Mouse (Mus musculus) CH12.LX (cell line): ENCODE data around the gene Gm10563.
"Not testable (repeated sequence)": the region's sequence is repeated elsewhere in the genome, so short reads cannot be mapped to it uniquely, and the experiment has no call there.

Experiments
- CTCF ChIP-seq, 2 experiments: IDR thresholded peaks in 1 of 2; conservative IDR thresholded peaks in 1 of 2; 2 replicates each; pipeline ENCODE4 v1.5.1; 2011 to 2012; ENCODE audit warnings: low read depth in 2 of 2, low read length in 2 of 2, improper control_type of control experiment in 1 of 2, inconsistent platforms in 1 of 2, mild to moderate bottlenecking in 1 of 2, moderate library complexity in 1 of 2
- EP300 ChIP-seq: IDR thresholded peaks from 2 replicates; pipeline ENCODE4 v1.6.1; 2011; ENCODE audit warnings: low read length, improper control_type of control experiment
- GABPA ChIP-seq: IDR thresholded peaks from 2 replicates; pipeline ENCODE4 v1.6.1; 2012; ENCODE audit warnings: low read depth, low read length, improper control_type of control experiment, inconsistent platforms; ENCODE audit not compliant: insufficient replicate concordance
- NELFE ChIP-seq: IDR thresholded peaks from 2 replicates; pipeline ENCODE4 v1.6.1; 2011; ENCODE audit warnings: low read depth, low read length, improper control_type of control experiment
- RAD21 ChIP-seq: IDR thresholded peaks from 2 replicates; pipeline ENCODE4 v1.6.1; 2011; ENCODE audit warnings: low read depth, mild to moderate bottlenecking, low read length, improper control_type of control experiment, moderate library complexity

DNA sequence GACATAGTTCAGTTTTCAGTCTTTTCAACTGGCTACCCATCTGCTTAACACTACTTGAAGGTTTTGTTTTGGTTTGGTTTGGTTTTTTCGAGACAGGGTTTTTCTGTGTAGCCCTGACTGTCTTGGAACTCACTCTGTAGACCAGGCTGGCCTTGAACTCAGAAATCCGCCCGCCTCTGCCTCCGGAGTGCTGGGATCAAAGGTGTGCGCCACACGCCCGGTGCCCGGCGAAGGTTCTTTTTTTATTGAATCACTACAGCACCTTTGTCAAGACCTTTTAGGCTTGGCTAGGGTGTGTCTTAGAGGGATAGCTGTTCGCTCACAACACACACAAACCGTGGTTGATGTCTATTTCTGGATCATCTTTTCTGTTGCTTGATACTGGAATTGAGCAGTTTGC is 74.9 kb downstream of the Gm10563 start:
- TF ChIP-seq EP300; CTCF (conservative IDR thresholded peaks at IDR 0.05 in 1 of 2, IDR thresholded peaks at IDR 0.05 in 1 of 2; ENCODE audit: low read depth in 2 of 2, low read length in 2 of 2); RAD21; NELFE; GABPA: not testable (repeated sequence)
